In genomic region chr4:134181112-134181511, GRCm38 (mm10) we compare ENCODE assay signal across 19 mouse cellular contexts. TPM values are rescaled to one million over a fixed set of nuclear protein-coding genes. Genes with fewer than 3 reads are reported as not detected.
DNase-seq lines count a peak whose midpoint lies in the region; ATAC-seq lines count a peak whose summit lies in the region.
"Had no signal": no experiment of that assay in that cellular context is flagged by ENCODE, and none has a peak within 500 bp of the region (broad histone marks: within the 10 kb centered on the region; RNA-seq: fewer than 3 reads in every experiment).

No protein-coding gene starts in this region.

- ATAC-seq in lung, embryonic 15.5 days (ENCODE audit: borderline replicate concordance, extremely low read depth, low FRiP score, low TSS enrichment): peak; percentile 11; the same call in 1 of the 2 replicates
- 0 out of 2 replicates have a peak, but pooled peaks have one; percentile 24 for ATAC-seq in limb, embryonic 15.5 days (ENCODE audit: insufficient number of reproducible peaks, low FRiP score, low TSS enrichment, low read depth)
- ATAC-seq in stomach, embryonic 14.5 days (ENCODE audit: insufficient number of reproducible peaks, insufficient read depth, low FRiP score, low read depth): peak; percentile 23; the same call in 1 of the 2 replicates
- ATAC-seq in hindbrain, embryonic 11.5 days (ENCODE audit: low FRiP score): no peak

- no peaks in the 10 kb centered on the region for H3K9me3 ChIP-seq in heart, embryonic 10.5 days
- no peaks in the 10 kb centered on the region for H3K9me3 ChIP-seq in lung, embryonic 15.5 days
- H3K9me3 ChIP-seq in limb, embryonic 15.5 days: no peaks in the 10 kb centered on the region
- no peaks in the 10 kb centered on the region for H3K9me3 ChIP-seq in stomach, embryonic 14.5 days (ENCODE audit: control insufficient read depth, low read depth, low read length)
- H3K9me3 ChIP-seq in hindbrain, embryonic 11.5 days (ENCODE audit: control insufficient read depth, low read length): no peaks in the 10 kb centered on the region
- H3K9me3 ChIP-seq: G1E; heart, embryonic 15.5 days; megakaryocyte, embryonic 14.5 days had no signal

- no peak overlapping the region for H3K4me3 ChIP-seq in heart, embryonic 10.5 days
- no peak overlapping the region for H3K4me3 ChIP-seq in lung, embryonic 15.5 days
- no peak overlapping the region for H3K4me3 ChIP-seq in limb, embryonic 15.5 days
- H3K4me3 ChIP-seq in stomach, embryonic 14.5 days (ENCODE audit: low read depth, low read length): no peak overlapping the region
- no peak overlapping the region for H3K4me3 ChIP-seq in hindbrain, embryonic 11.5 days (ENCODE audit: low read depth, low read length)
- H3K4me3 ChIP-seq: erythroblast, embryonic 14.5 days; heart, embryonic 15.5 days had no signal

- 71% methylated on average over 1 of the region's 1 CpGs for WGBS in heart, embryonic 10.5 days
- 89% methylated on average over 1 of the region's 1 CpGs for WGBS in lung, embryonic 15.5 days
- WGBS in limb, embryonic 15.5 days: 92% methylated on average over 1 of the region's 1 CpGs
- 100% methylated on average over 1 of the region's 1 CpGs for WGBS in stomach, embryonic 14.5 days
- 93% methylated on average over 1 of the region's 1 CpGs for WGBS in hindbrain, embryonic 11.5 days

- no peaks in the 10 kb centered on the region for H3K27me3 ChIP-seq in heart, embryonic 10.5 days (ENCODE audit: insufficient read depth, poor library complexity, severe bottlenecking)
- no peaks in the 10 kb centered on the region for H3K27me3 ChIP-seq in lung, embryonic 15.5 days
- no peaks in the 10 kb centered on the region for H3K27me3 ChIP-seq in limb, embryonic 15.5 days
- no peaks in the 10 kb centered on the region for H3K27me3 ChIP-seq in stomach, embryonic 14.5 days (ENCODE audit: control insufficient read depth, insufficient read depth, low read length)
- H3K27me3 ChIP-seq in hindbrain, embryonic 11.5 days (ENCODE audit: control insufficient read depth, insufficient read depth, low read length): no peaks in the 10 kb centered on the region
- H3K27me3 ChIP-seq: heart, embryonic 15.5 days; megakaryocyte, embryonic 14.5 days had no signal

- intact Hi-C loops in heart, postnatal 36 days (cut with DNase I): no loop called here

- H3K9ac ChIP-seq in lung, embryonic 15.5 days: no peak overlapping the region
- no peak overlapping the region for H3K9ac ChIP-seq in limb, embryonic 15.5 days
- H3K9ac ChIP-seq in stomach, embryonic 14.5 days (replicated peaks; ENCODE audit: low read depth, low read length): no peak overlapping the region
- no peak overlapping the region for H3K9ac ChIP-seq in hindbrain, embryonic 11.5 days (ENCODE audit: low read depth, low read length)
- H3K9ac ChIP-seq: heart, embryonic 15.5 days; lung, embryonic 14.5 days had no signal

- H3K36me3 ChIP-seq in heart, embryonic 10.5 days: peaks cover 9% of the 10 kb centered on the region; the same call in 1 of the 2 replicates
- no peaks in the 10 kb centered on the region for H3K36me3 ChIP-seq in lung, embryonic 15.5 days
- H3K36me3 ChIP-seq in limb, embryonic 15.5 days: no peaks in the 10 kb centered on the region
- no peaks in the 10 kb centered on the region; the same call in 1 of the 2 replicates for H3K36me3 ChIP-seq in stomach, embryonic 14.5 days (ENCODE audit: control insufficient read depth, insufficient read depth, low read length)
- no peaks in the 10 kb centered on the region for H3K36me3 ChIP-seq in hindbrain, embryonic 11.5 days (ENCODE audit: control insufficient read depth, insufficient read depth, low read length)
- H3K36me3 ChIP-seq: heart, embryonic 15.5 days had no signal

- H3K27ac ChIP-seq in heart, embryonic 10.5 days: 0 out of 2 replicates have a peak overlapping the region, but pooled peaks have one; percentile 23
- no peak overlapping the region for H3K27ac ChIP-seq in lung, embryonic 15.5 days
- H3K27ac ChIP-seq in limb, embryonic 15.5 days: no peak overlapping the region
- no peak overlapping the region for H3K27ac ChIP-seq in stomach, embryonic 14.5 days (ENCODE audit: low read length)
- no peak overlapping the region for H3K27ac ChIP-seq in hindbrain, embryonic 11.5 days (ENCODE audit: low read depth, low read length)
- H3K27ac ChIP-seq: heart, embryonic 15.5 days had no signal

- H3K4me2 ChIP-seq in lung, embryonic 15.5 days: no peak overlapping the region
- no peak overlapping the region for H3K4me2 ChIP-seq in limb, embryonic 15.5 days
- H3K4me2 ChIP-seq in stomach, embryonic 14.5 days (replicated peaks; ENCODE audit: low read depth, low read length): no peak overlapping the region
- H3K4me2 ChIP-seq in hindbrain, embryonic 11.5 days (replicated peaks; ENCODE audit: low read depth, low read length): no peak overlapping the region
- H3K4me2 ChIP-seq: heart, embryonic 15.5 days; lung, embryonic 14.5 days had no signal

- peaks cover 24% of the 10 kb centered on the region for H3K4me1 ChIP-seq in heart, embryonic 10.5 days
- peaks cover 10% of the 10 kb centered on the region for H3K4me1 ChIP-seq in lung, embryonic 15.5 days
- H3K4me1 ChIP-seq in limb, embryonic 15.5 days: peaks cover 8% of the 10 kb centered on the region
- peaks cover 4% of the 10 kb centered on the region for H3K4me1 ChIP-seq in stomach, embryonic 14.5 days (ENCODE audit: control insufficient read depth, insufficient read depth, low read length)
- 0 out of 2 replicates have a peak, but pooled peaks cover 2% of the 10 kb centered on the region for H3K4me1 ChIP-seq in hindbrain, embryonic 11.5 days (replicated peaks; ENCODE audit: control insufficient read depth, insufficient read depth, low read length)

- no peak for DNase-seq in heart, embryonic 10.5 days (ENCODE audit: low spot score)
- no peak for DNase-seq in heart, postnatal 36 days
- no peak for DNase-seq in lung, adult 18-20 months
- DNase-seq in hindbrain, embryonic 11.5 days (ENCODE audit: low spot score): no peak
- no peak for DNase-seq in embryo, embryonic 11 days
- DNase-seq: B cell, adult 2 months; cerebellum, adult 11 months; lung, embryonic 14.5 days; thymus, adult 18-20 months had no signal

RNA-seq across cellular contexts. Expression of gene Cep85, which starts 5.8 kb away (rescaled TPM):
- polyA plus RNA-seq in heart, embryonic 10.5 days (2016; fragmentation: Nextera tagmentation; extraction: Ambion mirVana): 28.2 and 31.1 TPM in 2 replicates
- total RNA-seq in heart, postnatal 36 days (2021): 10 to 100 TPM; 49.1 to 50.9 TPM
- 37.8 and 45.3 TPM in 2 replicates for polyA plus RNA-seq in lung, embryonic 15.5 days (2015; fragmentation: Nextera tagmentation; extraction: Ambion mirVana)
- polyA plus RNA-seq in limb, embryonic 15.5 days (2015; fragmentation: Nextera tagmentation; extraction: Ambion mirVana): 43.5 and 46.6 TPM in 2 replicates
- 43.2 and 55.9 TPM in 2 replicates for polyA plus RNA-seq in stomach, embryonic 14.5 days (2014; fragmentation: Nextera tagmentation; extraction: Ambion mirVana)
- 27.8 and 27.9 TPM in 2 replicates for polyA plus RNA-seq in hindbrain, embryonic 11.5 days (2014; fragmentation: Nextera tagmentation; extraction: Ambion mirVana)

RNA-seq across cellular contexts. Expression of gene Gm7534, which starts 21.7 kb away (rescaled TPM):
- polyA plus RNA-seq in heart, embryonic 10.5 days (2016; fragmentation: Nextera tagmentation; extraction: Ambion mirVana): not detected in 2 replicates
- not detected for total RNA-seq in heart, postnatal 36 days (2021)
- not detected in 2 replicates for polyA plus RNA-seq in lung, embryonic 15.5 days (2015; fragmentation: Nextera tagmentation; extraction: Ambion mirVana)
- not detected in 2 replicates for polyA plus RNA-seq in limb, embryonic 15.5 days (2015; fragmentation: Nextera tagmentation; extraction: Ambion mirVana)
- polyA plus RNA-seq in stomach, embryonic 14.5 days (2014; fragmentation: Nextera tagmentation; extraction: Ambion mirVana): not detected in 2 replicates
- polyA plus RNA-seq in hindbrain, embryonic 11.5 days (2014; fragmentation: Nextera tagmentation; extraction: Ambion mirVana): 0.06 TPM in 1 of 2 replicates, not detected in the other
- total RNA-seq: adrenal gland, postnatal 4 days; layer of hippocampus, adult 18-20 months had no signal
- polyA plus RNA-seq: erythroblast, embryonic 14.5 days; G1E; heart, embryonic 15.5 days; intestine, embryonic 14.5 days; lung, embryonic 14.5 days had no signal

RNA-seq across cellular contexts. Expression of gene Catsper4, which starts 46.1 kb away (rescaled TPM):
- not detected in 2 replicates for polyA plus RNA-seq in heart, embryonic 10.5 days (2016; fragmentation: Nextera tagmentation; extraction: Ambion mirVana)
- total RNA-seq in heart, postnatal 36 days (2021): not detected
- polyA plus RNA-seq in lung, embryonic 15.5 days (2015; fragmentation: Nextera tagmentation; extraction: Ambion mirVana): 0.18 and 0.19 TPM in 2 replicates
- 0.29 TPM in 1 of 2 replicates, not detected in the other for polyA plus RNA-seq in limb, embryonic 15.5 days (2015; fragmentation: Nextera tagmentation; extraction: Ambion mirVana)
- 0.32 TPM in 1 of 2 replicates, not detected in the other for polyA plus RNA-seq in stomach, embryonic 14.5 days (2014; fragmentation: Nextera tagmentation; extraction: Ambion mirVana)
- polyA plus RNA-seq in hindbrain, embryonic 11.5 days (2014; fragmentation: Nextera tagmentation; extraction: Ambion mirVana): not detected in 2 replicates
- total RNA-seq: adrenal gland, postnatal 4 days; G1E; layer of hippocampus, adult 18-20 months had no signal
- polyA plus RNA-seq: erythroblast, embryonic 14.5 days; G1E; heart, embryonic 15.5 days; intestine, embryonic 14.5 days had no signal

RNA-seq across cellular contexts. Expression of gene Sh3bgrl3, which starts 52.5 kb away (rescaled TPM):
- polyA plus RNA-seq in heart, embryonic 10.5 days (2016; fragmentation: Nextera tagmentation; extraction: Ambion mirVana): 188 and 243 TPM in 2 replicates
- total RNA-seq in heart, postnatal 36 days (2021): 10 to 100 TPM; 36.4 to 39.9 TPM
- polyA plus RNA-seq in lung, embryonic 15.5 days (2015; fragmentation: Nextera tagmentation; extraction: Ambion mirVana): 406 and 408 TPM in 2 replicates
- polyA plus RNA-seq in limb, embryonic 15.5 days (2015; fragmentation: Nextera tagmentation; extraction: Ambion mirVana): 476 and 496 TPM in 2 replicates
- 403 and 435 TPM in 2 replicates for polyA plus RNA-seq in stomach, embryonic 14.5 days (2014; fragmentation: Nextera tagmentation; extraction: Ambion mirVana)
- 337 and 396 TPM in 2 replicates for polyA plus RNA-seq in hindbrain, embryonic 11.5 days (2014; fragmentation: Nextera tagmentation; extraction: Ambion mirVana)

RNA-seq across cellular contexts. Expression of gene Cnksr1, which starts 57.1 kb away (rescaled TPM):
- polyA plus RNA-seq in heart, embryonic 10.5 days (2016; fragmentation: Nextera tagmentation; extraction: Ambion mirVana): 1.2 TPM in 2 replicates
- total RNA-seq in heart, postnatal 36 days (2021): 1 to 10 TPM; 4.7 to 5.5 TPM
- 10.1 and 10.9 TPM in 2 replicates for polyA plus RNA-seq in lung, embryonic 15.5 days (2015; fragmentation: Nextera tagmentation; extraction: Ambion mirVana)
- 3.6 and 3.9 TPM in 2 replicates for polyA plus RNA-seq in limb, embryonic 15.5 days (2015; fragmentation: Nextera tagmentation; extraction: Ambion mirVana)
- polyA plus RNA-seq in stomach, embryonic 14.5 days (2014; fragmentation: Nextera tagmentation; extraction: Ambion mirVana): 5.7 and 6.3 TPM in 2 replicates
- 0.14 and 0.28 TPM in 2 replicates for polyA plus RNA-seq in hindbrain, embryonic 11.5 days (2014; fragmentation: Nextera tagmentation; extraction: Ambion mirVana)
- polyA plus RNA-seq: erythroblast, embryonic 14.5 days; G1E had no signal
